Mouse (Mus musculus): ENCODE results near the gene Cyp4a12a.
"Not testable (repeated sequence)": the region's sequence is repeated elsewhere in the genome, so short reads cannot be mapped to it uniquely, and the experiment has no call there.

Cyp4a12a gene

DNA sequence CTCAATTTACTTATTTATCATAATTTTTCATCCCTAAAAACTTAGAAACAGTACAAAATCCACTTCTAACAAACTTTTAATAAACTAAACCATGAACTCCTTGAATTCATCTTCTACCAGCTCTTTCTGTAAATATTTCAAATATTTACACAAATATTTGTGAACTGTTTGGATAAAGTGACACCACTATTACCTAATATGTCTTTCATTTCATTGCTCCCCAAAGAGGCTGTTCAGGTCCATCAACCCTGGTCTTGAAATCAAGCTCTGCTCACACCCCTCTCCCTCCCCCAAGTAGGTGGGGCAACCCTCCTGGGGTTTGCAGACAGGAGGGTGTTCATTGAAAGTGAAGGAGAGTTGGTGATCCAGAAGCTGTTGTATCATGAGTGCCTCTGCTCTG is at the start of gene Cyp4a12a:
TSS of gene Cyp4a12a (plus strand) at position 301 of the 400 bp plus-strand sequence.
- not testable (repeated sequence) for DNase-seq

DNA sequence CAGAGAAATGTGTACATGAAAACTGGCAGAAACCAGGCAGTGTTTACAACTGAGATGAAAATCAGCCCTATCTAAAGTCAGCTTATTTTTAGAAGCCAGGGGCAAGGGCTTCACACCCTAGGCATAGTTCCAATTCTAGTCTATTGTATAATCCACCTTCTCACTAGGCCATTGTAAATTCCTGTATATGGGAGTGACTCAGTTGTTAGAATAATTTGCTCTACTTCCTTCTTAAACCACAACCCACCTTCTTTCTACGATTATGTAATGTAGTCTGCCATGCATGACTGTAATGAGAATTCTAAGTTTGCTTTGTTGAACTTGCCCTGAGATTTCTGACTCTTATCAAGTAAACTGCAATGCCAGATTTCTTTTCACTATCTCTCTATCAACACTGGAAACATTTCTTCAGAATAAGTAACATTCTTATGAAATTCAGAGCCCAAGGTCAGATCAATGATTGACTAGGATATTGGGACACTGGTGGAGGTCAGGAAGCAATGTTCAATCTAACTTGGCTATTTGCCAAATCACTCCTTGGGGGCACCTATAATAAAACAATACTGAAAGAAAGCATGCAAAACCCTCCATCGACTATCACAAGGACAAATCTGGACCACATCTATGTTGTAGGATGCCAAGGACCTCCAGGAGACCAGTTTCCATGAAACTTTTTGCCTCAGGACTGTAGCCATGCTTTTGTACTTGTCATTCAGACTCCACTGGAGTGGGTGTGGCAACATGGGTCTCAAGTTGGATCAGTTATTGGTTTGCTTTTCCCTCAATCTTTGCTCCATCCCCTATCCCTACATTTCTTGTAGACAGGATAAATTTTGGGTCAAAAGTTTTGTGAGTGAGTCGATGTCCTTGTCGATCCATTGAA is 33.9 kb upstream of the Cyp4a12a start:
- not testable (repeated sequence) for DNase-seq

DNA sequence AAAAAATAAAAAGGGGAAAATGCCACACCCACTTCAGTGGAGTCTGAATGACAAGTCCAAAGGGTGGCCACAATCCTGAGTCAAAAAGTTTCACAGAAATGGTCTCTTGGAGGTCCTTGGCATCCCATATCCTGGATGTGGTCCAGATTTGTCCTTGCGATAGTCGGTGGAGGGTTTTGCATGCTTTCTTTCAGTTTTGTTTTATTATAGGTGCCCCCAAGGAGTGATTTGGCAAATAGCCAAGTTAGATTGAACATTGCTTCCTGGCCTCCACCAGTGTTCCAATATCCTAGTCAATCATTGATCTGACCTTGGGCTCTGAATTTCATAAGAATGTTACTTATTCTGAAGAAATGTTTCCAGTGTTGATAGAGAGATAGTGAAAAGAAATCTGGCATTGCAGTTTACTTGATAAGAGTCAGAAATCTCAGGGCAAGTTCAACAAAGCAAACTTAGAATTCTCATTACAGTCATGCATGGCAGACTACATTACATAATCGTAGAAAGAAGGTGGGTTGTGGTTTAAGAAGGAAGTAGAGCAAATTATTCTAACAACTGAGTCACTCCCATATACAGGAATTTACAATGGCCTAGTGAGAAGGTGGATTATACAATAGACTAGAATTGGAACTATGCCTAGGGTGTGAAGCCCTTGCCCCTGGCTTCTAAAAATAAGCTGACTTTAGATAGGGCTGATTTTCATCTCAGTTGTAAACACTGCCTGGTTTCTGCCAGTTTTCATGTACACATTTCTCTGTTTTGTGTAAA is 20.4 kb upstream of the Cyp4a12a start:
- not testable (repeated sequence) for DNase-seq

DNA sequence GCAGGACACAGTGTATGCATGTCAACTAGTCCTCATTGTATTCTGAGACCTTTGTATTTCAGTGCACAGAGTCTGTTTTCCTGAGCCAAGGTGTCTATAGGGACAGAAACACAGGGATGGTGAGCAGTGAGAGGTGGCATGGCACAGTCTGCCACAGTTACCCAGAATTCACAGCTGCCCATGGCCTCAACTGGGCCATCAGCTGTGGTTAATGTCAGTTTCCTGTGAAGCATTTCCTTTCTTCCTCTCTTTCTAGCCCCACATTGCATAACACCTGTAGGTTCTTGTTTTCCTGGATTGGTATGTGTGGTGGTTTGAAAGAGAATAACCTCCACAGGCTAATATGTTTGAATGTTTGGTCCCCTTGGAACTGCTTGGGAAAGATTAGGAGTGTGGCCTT is 18.5 kb upstream of the Cyp4a12a start:
- no peak for DNase-seq

DNA sequence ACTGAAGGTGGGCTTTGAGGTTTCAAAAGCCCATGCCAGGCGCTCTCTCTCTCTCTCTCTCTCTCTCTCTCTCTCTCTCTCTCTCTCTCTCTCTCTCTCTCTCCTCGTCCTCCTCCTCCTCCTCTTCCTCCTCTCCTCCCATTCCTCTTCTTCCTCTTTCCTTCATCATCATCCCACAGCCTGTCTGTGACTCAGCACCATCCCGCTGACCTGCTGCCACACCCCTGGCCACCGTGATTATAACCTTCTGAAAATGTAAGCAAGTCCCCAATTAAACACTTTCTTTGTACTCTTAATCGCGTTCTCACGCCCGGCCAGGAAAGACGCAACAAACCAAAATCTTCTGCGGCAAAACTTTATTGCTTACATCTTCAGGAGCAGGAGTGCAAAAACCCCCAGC is 18.1 kb upstream of the Cyp4a12a start:
- not testable (repeated sequence) for DNase-seq

DNA sequence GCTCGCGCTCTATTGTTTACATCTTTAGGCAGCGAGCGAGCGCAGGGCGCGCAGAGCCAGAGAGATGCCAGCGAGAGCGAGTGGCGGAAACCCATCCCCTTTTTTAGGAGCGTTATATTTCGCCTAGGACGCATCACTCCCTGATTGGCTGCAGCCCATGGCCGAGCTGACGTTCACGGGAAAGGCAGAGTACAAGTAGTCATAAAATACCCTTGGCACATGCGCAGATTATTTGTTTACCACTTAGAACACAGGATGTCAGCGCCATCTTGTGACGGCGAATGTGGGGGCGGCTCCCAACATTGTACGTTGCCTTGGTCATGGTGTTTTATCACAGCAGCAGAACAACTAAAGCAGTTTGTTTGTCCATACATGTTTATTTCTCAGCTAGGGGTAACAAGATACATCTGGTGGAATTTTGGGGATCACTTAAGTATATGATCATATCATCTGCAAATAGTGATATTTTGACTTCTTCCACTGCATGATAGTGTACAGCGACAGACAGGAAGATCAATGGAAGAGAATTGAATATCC is 17.5 kb upstream of the Cyp4a12a start:
- DNase-seq, result not testable (repeated sequence)

DNA sequence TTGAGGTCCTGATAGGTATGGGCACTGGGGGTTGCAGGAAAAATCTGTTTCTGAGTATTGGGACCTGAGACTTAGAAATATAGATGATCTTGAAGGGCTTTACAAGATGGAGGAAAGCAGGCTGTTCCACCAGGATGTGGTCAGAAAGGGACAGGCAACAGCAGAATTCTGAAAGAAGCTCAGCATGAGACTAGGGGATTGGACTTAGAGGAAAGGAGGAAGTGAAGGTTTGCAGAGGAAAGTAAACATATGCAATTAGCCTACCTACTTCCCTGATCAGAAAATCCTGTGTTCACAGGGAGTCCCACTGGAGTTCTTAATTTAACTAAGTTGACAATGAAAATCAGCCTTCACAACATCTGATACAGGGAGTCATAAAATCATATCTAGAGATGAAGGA is 26.9 kb downstream of the Cyp4a12a start:
- not testable (repeated sequence) for DNase-seq

DNA sequence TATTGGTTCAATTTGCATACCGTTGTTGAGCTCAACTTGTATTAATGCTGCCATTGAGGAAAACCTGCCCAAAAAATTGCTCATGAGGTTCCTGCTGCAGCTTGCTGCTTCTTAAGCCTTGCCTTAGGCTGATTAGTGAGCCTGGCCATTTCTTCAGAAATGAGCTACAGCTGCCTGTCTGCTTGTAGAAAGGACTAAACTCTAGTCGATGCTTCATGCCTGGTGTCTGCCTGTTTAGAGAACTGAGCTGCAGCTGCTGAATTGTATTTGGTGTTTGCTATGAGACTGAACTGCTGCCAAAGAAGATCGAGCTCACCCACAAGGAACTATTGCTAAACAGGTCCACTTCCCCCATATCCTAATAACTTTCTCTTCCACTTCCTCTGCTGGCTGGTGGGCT is 66.8 kb downstream of the Cyp4a12a start:
- DNase-seq, result not testable (repeated sequence)

DNA sequence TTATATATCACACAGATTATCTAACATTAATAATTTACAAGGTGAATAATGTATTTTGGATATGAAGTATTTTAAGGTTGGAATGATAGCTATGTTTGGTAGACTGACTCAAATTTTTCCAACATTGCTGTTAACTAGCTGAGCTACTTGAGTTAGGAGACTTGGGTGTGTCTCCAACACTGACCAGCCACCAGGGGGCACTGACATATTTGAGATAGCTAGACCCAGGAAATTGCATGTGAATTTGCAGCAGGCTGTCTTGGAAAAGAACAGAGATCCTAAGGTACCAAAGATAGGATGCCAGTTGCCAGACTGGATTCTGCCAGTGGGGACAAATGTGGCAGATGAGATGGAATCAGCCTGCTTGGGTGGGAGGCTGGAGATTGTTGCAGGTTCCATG is 69.2 kb downstream of the Cyp4a12a start:
- not testable (repeated sequence) for DNase-seq

Data from right cerebral cortex, postnatal 25 days (tissue).